Mouse (Mus musculus): ENCODE measurements around the gene Pld5.
A peak's percentile ranks its signal among the peaks of the same experiment; 100 is the strongest.

Pld5 gene

DNA sequence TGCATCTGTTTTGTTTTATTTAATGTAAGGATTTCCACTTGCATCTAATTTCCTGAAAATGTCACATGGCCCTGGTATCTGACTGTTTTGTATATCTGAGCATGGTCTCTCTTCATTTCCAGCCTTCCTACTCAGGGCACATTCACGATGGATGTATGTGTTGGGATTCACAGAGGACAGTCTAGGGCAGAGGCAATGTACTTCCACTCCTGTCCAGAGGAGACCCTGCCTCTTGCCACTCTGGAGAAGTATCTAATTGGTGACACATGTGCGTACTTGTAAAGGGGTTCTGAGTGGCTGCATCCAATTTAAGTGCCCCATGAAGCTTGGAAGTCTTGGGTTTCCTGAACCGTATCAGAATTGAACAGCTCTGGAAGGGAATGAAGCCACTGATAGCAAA is 324.7 kb downstream of the Pld5 start:
- DNase-seq (ENCODE audit: low spot score in 2 of 2), result no peak

DNA sequence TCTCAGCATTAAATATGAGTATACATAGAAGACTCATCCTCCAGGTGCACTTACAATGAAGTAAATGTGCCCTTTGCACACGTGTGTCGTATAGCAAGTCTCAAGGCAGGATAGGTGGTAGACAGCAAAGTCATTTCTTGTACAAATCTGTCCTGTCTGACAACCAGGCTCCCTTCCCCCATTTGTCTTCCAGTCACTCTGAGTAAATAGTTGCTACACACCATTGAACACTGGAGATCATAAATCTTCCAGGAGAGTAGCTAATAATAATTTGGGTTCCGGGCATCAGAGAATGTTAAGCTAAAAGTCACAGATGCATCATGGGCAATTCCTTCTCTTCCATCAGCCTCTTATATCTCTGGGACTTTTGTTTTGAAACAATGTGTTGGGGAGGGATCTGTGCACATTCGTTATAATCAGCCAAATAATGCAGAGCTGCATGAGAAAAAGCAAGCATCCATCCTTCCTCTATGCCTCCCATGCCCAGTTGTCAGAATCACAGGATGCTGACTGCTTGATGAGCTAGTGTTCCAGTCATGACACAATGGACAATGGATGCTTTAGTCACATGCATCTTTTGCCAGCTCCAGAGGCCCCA is 328.3 kb downstream of the Pld5 start:
- no peak for DNase-seq (ENCODE audit: low spot score in 2 of 2)

DNA sequence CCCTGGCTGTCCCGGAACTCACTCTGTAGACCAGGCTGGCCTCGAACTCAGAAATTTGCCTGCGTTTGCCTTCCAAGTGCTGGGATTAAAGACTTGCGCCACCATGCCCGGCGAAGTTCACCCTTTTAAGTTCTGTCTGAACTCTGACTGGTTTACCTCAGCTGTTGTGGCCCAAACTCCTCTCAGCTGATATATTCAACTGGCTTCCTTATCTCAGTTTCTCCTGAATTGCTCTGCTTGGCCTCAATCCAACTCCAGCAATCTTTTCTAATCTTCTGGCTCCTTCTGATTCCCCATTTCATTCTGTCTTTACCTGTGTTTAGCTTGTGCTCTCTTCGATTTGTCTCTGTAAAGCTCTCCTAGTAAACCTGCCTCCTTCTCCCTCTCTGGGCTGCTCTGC is 331.9 kb downstream of the Pld5 start:
- DNase-seq (ENCODE audit: low spot score in 2 of 2), result no peak

DNA sequence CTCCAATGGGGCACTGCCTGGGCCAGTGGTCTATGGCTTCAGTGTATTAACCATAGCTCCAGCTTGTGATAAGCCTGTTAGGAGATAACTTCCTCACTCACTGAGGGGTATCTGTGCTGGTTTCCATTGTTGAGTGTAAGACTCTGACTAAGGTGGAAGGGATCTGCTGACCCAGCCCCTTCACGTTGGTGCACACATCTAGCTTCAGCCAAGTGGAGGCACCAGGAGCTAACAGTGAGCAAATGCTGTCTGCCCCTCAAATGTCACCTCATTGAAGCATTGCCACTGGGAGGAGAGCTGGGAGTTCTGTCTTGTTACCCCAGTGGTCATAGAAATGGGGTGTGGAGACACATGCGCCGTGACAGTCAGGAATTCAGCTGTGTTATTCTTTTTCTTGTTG is 336.4 kb downstream of the Pld5 start:
- no peak for DNase-seq (ENCODE audit: low spot score in 2 of 2)

DNA sequence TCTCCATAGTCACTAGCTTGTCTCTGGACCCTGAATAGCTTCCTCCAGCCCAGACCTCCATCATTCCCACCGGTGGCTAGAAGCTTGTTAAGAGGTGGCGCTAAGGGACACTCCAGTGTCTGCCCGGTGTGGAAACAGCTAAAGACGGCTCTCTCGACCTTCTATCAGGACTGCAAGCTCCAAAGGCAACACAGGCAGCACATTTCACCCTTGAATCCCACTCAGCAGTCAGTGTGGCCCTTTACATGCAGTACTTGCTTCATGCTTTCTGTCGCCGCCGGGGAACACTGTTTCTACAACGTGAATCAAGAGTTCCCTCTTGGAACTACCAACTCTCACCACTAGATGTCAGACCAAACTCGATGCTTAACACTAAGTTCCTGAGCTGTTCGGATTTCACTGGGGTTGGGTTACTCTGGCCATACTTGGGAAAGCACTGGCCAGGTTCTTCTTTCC is 338.8 kb downstream of the Pld5 start:
- peak in 1 of 2 experiments; percentile 31 for DNase-seq (ENCODE audit: low spot score in 2 of 2)

DNA sequence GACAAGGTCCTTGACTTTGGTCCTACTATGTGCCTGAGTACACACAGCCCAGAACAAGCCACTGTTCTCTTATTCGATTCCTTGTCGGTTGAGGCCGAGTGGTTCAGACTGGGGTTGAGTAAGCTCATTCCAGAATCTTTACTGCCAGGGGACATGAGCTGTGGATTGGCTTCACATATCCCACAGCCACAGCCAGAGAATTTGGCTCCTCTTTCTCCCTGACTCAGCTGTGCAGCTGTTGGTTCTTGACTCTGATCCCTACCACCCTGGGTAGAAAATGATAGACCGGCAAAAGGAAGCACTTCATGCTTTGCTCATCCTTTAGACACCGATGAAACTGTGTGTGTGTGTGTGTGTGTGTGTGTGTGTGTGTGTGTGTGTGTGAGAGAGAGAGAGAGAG is 343.7 kb downstream of the Pld5 start:
- DNase-seq (ENCODE audit: low spot score in 2 of 2), result no peak

DNA sequence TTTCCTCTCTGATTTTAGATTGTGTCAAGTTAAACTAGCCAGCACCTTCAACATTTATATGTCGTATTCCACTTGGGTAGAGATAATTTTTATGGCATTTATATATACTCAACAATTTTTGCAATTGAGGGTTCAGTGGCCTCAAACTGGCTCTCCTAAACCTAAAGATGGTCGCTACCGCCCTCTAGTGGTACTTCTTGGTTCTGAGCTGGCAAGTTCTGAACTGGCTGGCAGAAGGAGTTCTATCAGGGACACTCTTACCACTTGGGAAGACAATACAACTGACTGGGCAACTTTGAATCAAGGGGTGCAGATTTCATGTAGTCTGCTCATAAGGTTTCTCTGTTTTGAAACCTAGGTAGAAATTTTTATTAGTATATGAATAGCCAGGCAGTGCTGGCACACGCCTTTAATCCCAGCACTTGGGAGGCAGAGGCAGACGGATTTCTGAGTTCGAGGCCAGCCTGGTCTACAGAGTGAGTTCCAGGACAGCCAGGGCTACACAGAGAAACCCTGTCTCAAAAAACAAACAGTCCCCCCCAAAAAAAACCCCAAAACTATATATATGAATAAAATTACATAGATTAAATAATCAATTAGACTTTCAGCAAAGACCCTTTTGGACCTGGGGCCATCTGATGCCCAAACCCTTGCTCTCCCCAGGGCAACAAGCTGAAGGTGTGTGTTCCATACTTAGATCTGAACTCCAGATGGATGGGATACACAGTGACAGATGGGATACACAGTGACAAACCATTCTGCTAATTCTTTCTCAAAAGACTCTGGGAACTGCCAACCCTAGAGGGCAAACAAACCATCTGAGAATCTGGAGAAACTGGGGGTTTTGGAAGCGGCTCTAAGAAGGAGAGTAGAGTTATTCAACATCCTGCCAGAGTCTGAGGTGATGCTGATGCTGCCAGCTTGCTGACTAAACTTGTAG is 351.0 kb downstream of the Pld5 start:
- peak; percentile 25 to 70 for DNase-seq (ENCODE audit: low spot score in 2 of 2)

DNA sequence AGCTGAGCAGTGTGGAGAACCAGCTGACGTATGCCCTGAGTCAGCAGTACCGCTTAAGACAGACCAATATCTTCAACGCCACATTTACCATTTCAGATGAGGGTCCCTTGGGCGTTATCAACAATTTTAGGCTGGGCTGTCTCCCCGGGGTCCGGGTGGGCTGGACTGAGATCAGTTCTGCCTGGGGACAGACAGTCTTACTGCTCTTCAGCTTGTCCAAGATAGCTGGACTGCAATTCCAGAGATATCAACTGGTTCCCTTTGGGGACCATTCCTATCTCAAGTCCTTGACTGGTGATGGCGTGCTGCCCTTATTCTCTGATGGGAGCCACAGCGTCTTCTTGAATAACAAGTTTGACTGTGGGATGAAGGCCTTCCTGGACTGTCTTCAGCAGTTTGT is 354.0 kb downstream of the Pld5 start:
- no peak for DNase-seq (ENCODE audit: low spot score in 2 of 2)

DNA sequence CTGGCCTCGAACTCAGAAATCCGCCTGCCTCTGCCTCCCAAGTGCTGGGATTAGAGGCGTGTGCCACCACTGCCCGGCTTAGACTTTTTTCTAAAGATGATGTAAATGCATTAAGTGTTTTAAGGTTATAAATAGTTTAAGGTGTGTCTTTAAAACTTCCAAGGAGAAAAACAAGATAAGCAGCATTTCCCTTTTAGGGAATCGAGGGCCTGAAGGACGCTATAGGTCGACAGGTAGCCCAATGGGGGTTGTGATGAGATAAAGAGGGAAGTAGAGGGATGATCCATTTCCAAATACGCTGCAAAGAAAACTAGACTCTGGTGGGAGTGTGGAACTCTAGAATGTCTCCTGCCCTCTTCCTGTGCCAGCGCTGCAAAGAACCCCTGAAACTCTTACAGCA is 355.1 kb downstream of the Pld5 start, which contains the start of gene Gm38100:
Gene Gm38100 (plus strand): TSS at position 301 of the 400 bp plus-strand sequence.
- DNase-seq (ENCODE audit: low spot score in 2 of 2), result no peak

DNA sequence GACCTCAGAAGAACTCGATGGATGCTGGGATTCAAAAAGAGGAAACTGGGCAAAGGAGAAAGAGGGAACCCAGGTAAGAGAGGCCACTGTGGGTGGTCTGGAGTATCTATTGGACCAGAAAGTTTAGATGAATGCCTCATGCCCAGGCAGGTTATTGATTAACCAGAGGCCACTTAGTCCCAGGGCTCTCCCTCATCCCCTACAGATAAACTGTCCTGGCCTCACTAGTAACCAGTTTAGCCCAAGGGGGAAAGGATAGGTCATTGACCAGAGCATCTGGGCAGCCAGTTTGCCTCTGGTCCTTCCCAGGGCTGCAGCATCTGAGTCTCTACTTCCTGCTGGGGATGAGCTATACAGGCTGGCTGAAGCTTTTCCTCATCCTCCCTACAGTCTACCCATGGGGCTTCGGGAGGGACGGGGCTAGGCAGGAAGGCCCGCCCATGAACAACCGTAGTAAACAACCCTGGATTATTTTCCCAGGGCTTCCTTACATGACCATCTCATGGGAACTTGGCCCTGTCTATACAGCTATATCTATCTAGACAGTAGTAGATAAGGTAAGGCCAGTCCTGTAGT is 361.3 kb downstream of the Pld5 start:
- DNase-seq (ENCODE audit: low spot score in 2 of 2), result no peak
